Mouse (Mus musculus): ENCODE measurements at regions not wholly inside any gene's neighbourhood (a gene's known extent, or its start where the extent isn't known, plus 50 kb on each side); places are given as distances from the start of the nearest gene placed in this dataset.

- Histone ChIP-seq H3K36me3 (ENCODE audit: control insufficient read depth, insufficient read depth, low read length) (no peaks in the 10 kb centered on the region), H3K4me1 (ENCODE audit: control insufficient read depth, insufficient read depth, insufficient read length, low read length) (peaks cover 8% of the 10 kb centered on the region; the same call in 1 of the 2 replicates), H3K27ac (ENCODE audit: insufficient read depth, low read depth, low read length) (no peak overlapping the region), H3K27me3 (ENCODE audit: control insufficient read depth, insufficient read depth, low read length) (no peaks in the 10 kb centered on the region), H3K4me3 (ENCODE audit: low read depth, low read length) (no peak overlapping the region)
- TF ChIP-seq POLR2A (IDR thresholded peaks at IDR 0.05; ENCODE audit: low read depth, low read length) (no peak), CTCF (IDR thresholded peaks at IDR 0.05; ENCODE audit: extremely low read depth, insufficient read length, insufficient replicate concordance, low read depth, low read length) (no peak)
- 78% methylated on average over 5 of the region's 5 CpGs for WGBS
These were observed 163.2 kb upstream of the 4931429L15Rik start for GRCm38 (mm10) chr9:46482859-46483443.

GRCm38 (mm10) chr9:46482034-46482858 is 162.5 kb upstream of the 4931429L15Rik start:
- no peak overlapping the region for H3K4me3 ChIP-seq (ENCODE audit: low read depth, low read length)
- H3K36me3 ChIP-seq (ENCODE audit: control insufficient read depth, insufficient read depth, low read length) = no peaks in the 10 kb centered on the region
- H3K4me1 ChIP-seq (ENCODE audit: control insufficient read depth, insufficient read depth, insufficient read length, low read length) = peaks cover 8% of the 10 kb centered on the region; the same call in 1 of the 2 replicates
- no peaks in the 10 kb centered on the region for H3K27me3 ChIP-seq (ENCODE audit: control insufficient read depth, insufficient read depth, low read length)
- 78% methylated on average over 12 of the region's 12 CpGs for WGBS
- no peak overlapping the region for H3K27ac ChIP-seq (ENCODE audit: insufficient read depth, low read depth, low read length)
- TF ChIP-seq POLR2A (IDR thresholded peaks at IDR 0.05; ENCODE audit: low read depth, low read length) = no peak
- TF ChIP-seq CTCF (IDR thresholded peaks at IDR 0.05; ENCODE audit: extremely low read depth, insufficient read length, insufficient replicate concordance, low read depth, low read length) = no peak

GRCm38 (mm10) chr9:46481491-46481890 is 161.7 kb upstream of the 4931429L15Rik start:
- Histone ChIP-seq H3K4me1 (ENCODE audit: control insufficient read depth, insufficient read depth, insufficient read length, low read length) (peaks cover 8% of the 10 kb centered on the region; the same call in 1 of the 2 replicates), H3K27me3 (ENCODE audit: control insufficient read depth, insufficient read depth, low read length) (no peaks in the 10 kb centered on the region), H3K4me3 (ENCODE audit: low read depth, low read length) (no peak overlapping the region), H3K36me3 (ENCODE audit: control insufficient read depth, insufficient read depth, low read length) (no peaks in the 10 kb centered on the region), H3K27ac (ENCODE audit: insufficient read depth, low read depth, low read length) (no peak overlapping the region)
- TF ChIP-seq CTCF (IDR thresholded peaks at IDR 0.05; ENCODE audit: extremely low read depth, insufficient read length, insufficient replicate concordance, low read depth, low read length) (no peak), POLR2A (IDR thresholded peaks at IDR 0.05; ENCODE audit: low read depth, low read length) (no peak)
- WGBS = 78% methylated on average over 7 of the region's 7 CpGs

- TF ChIP-seq CTCF (IDR thresholded peaks at IDR 0.05; ENCODE audit: extremely low read depth, insufficient read length, insufficient replicate concordance, low read depth, low read length) (no peak), POLR2A (IDR thresholded peaks at IDR 0.05; ENCODE audit: low read depth, low read length) (no peak)
- no peak overlapping the region for H3K4me3 ChIP-seq (ENCODE audit: low read depth, low read length)
- H3K36me3 ChIP-seq (ENCODE audit: control insufficient read depth, insufficient read depth, low read length) = no peaks in the 10 kb centered on the region
- H3K4me1 ChIP-seq (ENCODE audit: control insufficient read depth, insufficient read depth, insufficient read length, low read length) = peaks cover 8% of the 10 kb centered on the region; the same call in 1 of the 2 replicates
- H3K27me3 ChIP-seq (ENCODE audit: control insufficient read depth, insufficient read depth, low read length) = no peaks in the 10 kb centered on the region
- H3K27ac ChIP-seq (ENCODE audit: insufficient read depth, low read depth, low read length) = no peak overlapping the region
- WGBS = 7% methylated on average over 13 of the region's 13 CpGs
These were observed 160.4 kb upstream of the 4931429L15Rik start for GRCm38 (mm10) chr9:46480080-46480690.

- no peaks in the 10 kb centered on the region for H3K36me3 ChIP-seq (ENCODE audit: control insufficient read depth, insufficient read depth, low read length)
- no peak overlapping the region for H3K27ac ChIP-seq (ENCODE audit: insufficient read depth, low read depth, low read length)
- 46% methylated on average over 2 of the region's 2 CpGs for WGBS
- H3K4me3 ChIP-seq (ENCODE audit: low read depth, low read length) = no peak overlapping the region
- TF ChIP-seq POLR2A (IDR thresholded peaks at IDR 0.05; ENCODE audit: low read depth, low read length) (no peak), CTCF (IDR thresholded peaks at IDR 0.05; ENCODE audit: extremely low read depth, insufficient read length, insufficient replicate concordance, low read depth, low read length) (no peak)
- no peaks in the 10 kb centered on the region for H3K27me3 ChIP-seq (ENCODE audit: control insufficient read depth, insufficient read depth, low read length)
- peaks cover 8% of the 10 kb centered on the region; the same call in 1 of the 2 replicates for H3K4me1 ChIP-seq (ENCODE audit: control insufficient read depth, insufficient read depth, insufficient read length, low read length)
These were observed 158.8 kb upstream of the 4931429L15Rik start for GRCm38 (mm10) chr9:46478611-46479010.

- Histone ChIP-seq H3K4me1 (ENCODE audit: control insufficient read depth, insufficient read depth, insufficient read length, low read length) (peaks cover 8% of the 10 kb centered on the region; the same call in 1 of the 2 replicates), H3K4me3 (ENCODE audit: low read depth, low read length) (no peak overlapping the region), H3K36me3 (ENCODE audit: control insufficient read depth, insufficient read depth, low read length) (no peaks in the 10 kb centered on the region), H3K27me3 (ENCODE audit: control insufficient read depth, insufficient read depth, low read length) (no peaks in the 10 kb centered on the region), H3K27ac (ENCODE audit: insufficient read depth, low read depth, low read length) (no peak overlapping the region)
- WGBS = 77% methylated on average over 5 of the region's 5 CpGs
- TF ChIP-seq CTCF (IDR thresholded peaks at IDR 0.05; ENCODE audit: extremely low read depth, insufficient read length, insufficient replicate concordance, low read depth, low read length) (no peak), POLR2A (IDR thresholded peaks at IDR 0.05; ENCODE audit: low read depth, low read length) (no peak)
These were observed 156.7 kb upstream of the 4931429L15Rik start for GRCm38 (mm10) chr9:46476516-46476915.

GRCm38 (mm10) chr9:46473681-46474080 is 153.9 kb upstream of the 4931429L15Rik start:
- no peak overlapping the region for H3K4me3 ChIP-seq (ENCODE audit: low read depth, low read length)
- H3K27me3 ChIP-seq (ENCODE audit: control insufficient read depth, insufficient read depth, low read length) = no peaks in the 10 kb centered on the region
- H3K4me1 ChIP-seq (ENCODE audit: control insufficient read depth, insufficient read depth, insufficient read length, low read length) = no peaks in the 10 kb centered on the region
- no peak for TF ChIP-seq POLR2A (IDR thresholded peaks at IDR 0.05; ENCODE audit: low read depth, low read length)
- H3K27ac ChIP-seq (ENCODE audit: insufficient read depth, low read depth, low read length) = no peak overlapping the region
- H3K36me3 ChIP-seq (ENCODE audit: control insufficient read depth, insufficient read depth, low read length) = no peaks in the 10 kb centered on the region
- 88% methylated on average over 10 of the region's 10 CpGs for WGBS

Data from small intestine, adult 2 months (tissue).